Mouse (Mus musculus): ENCODE results near the gene Zfp652.

Zfp652 gene

DNA sequence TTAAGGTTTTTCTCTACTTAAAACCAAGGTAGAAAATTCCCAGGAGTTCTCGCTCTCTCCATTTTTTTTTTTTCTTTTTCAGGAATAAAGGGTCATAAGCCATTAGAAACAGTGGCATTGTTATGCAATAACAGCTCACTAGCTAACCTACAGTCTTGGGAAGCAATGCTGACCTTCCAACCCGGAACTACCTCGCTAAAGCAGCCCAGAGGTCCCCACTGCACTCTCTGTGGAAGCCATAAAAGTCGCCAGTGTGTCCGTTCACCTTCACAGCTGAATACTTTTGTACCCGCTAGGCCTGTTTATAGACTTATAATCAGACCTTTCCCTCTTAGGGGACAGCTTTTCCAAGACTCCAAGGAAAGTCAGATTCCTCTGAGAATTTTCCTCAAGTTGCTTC, 55.8 kb downstream of the Zfp652 start:
- DNase-seq (ENCODE audit: low spot score) = no peak

DNA sequence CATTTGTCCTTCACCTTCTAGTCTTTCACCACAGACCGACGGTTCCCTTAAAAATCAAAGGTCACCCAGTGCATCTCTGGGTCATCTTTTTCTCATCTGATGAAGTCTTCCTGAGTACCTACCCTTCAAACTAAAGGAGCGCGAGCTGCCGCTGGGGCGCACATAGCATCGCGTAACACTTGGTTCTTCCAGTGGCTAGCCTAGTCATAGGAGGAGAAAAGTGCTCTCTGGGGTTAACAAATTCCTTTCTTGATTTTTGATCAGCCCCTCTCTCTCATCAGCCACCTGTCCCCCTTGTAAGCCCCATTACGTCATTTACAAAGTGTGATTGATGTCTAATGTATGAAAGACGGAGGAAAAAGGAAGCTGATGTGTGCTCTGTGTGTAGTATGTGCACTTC, 56.7 kb downstream of the Zfp652 start:
- DNase-seq (ENCODE audit: low spot score) = no peak

DNA sequence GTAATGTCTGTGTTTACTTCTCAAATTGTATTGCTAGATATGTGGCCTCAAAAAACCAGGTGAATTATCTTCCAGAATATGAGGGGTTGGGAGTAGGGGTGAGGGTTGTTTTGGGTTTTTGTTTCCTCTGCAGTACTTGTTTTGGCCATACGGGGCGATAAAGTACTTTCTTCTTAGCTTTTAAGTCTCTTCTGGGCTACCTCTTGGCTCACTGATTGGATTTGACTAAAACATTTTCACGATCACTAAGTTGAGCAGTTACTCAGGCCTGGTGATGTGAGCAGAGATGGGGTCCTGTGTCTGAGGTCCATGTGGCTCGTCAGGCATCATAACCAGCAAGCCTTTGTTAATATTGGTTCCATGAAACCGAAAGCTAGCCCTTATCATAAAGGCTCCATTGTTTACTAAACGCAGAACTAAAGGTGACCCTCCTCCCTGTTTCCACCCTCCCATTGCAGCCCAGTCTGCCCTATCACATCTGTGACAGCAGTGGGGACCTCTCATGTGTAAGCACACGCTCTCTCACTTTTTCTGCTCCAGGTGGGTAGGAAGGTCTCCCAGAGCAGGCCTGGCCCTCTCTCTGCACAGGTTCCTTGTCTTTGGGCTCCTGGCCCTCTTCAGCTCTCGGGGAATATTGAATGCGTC, 58.4 kb downstream of the Zfp652 start:
- no peak for DNase-seq (ENCODE audit: low spot score)

DNA sequence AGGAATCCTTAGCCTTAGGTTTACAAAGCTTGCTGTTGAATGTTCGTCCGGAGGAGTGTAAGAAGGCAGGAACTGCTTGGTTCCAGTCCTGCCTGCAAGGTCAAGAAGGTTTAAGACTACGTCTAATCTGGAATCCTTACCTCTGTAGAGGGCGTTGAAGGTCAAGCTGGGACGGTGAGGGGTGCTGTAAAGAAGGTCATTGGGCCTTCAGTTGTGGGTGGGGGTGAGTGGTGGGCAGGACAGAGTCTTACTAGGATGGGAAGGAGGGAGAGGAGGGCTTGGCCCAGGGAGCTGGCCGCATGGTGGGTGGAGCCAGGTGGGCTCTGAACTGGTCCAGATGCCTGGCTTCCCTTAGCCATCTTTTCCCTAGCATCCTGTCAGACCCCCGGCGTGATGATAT, 59.2 kb downstream of the Zfp652 start:
- DNase-seq (ENCODE audit: low spot score) = no peak

DNA sequence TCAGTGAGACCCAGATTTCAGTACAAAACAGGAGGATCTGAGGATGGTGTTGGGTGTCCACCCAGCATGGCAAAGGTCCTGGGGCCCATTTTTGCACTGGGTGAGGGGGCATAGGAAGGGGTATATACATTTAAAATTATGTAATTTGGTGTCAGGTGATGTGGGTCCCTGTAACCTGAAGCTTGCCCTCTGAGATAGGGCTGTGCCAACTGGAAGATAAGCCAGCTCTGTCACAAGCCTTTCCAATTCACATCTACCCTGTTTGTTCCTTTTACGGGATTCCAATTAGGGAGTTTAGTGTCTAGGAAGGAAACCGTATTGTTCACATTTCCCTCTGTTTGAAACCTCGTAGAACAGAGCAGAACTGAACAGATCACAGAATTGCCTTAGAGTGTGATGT, 60.8 kb downstream of the Zfp652 start:
- no peak for DNase-seq (ENCODE audit: low spot score)

DNA sequence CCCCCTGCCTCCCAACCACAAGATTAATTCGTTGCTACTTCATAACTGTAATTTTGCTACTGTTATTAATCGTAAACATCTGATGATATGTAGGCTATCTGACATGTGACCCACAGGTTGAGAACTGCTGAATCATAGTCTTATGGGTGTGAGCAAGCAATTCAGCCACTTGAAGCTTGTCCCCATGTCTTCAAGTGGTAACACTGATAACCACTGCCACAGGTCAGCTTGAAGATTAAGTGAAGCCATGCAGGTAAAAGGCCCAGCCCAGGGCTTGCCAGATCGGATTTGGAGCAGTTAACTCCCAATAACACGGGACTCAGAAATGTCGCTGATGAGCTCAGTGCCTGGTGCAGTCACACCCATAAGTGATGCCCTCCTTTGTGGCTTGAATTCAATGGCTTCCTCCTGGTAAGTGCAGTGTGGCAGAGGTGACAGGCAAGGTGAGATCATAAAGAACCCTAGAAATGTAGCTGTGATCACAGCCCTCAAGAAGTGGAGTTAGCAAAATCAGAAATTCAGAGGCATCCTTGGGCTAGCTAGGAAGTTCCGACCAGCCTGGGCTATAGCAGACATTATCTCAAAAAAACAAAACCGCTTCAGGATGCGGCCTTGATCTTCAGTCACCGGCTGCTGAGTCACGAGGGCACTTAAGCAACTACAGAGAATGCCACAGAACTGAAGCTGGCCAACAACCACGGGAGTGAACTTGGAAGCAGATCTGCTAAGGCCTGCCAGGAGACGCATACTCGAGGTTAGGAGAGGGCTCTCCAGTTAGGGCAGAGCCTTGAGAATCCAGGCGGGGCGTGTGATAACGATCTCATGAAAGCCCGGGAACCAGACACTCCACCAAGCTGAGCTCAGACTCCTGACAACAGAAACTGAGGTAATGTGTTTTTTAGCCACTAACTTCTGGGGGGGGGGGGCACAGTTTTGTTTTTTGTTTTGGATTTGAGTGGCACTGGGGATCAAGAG, 65.1 kb downstream of the Zfp652 start:
- no peak for DNase-seq (ENCODE audit: low spot score)

DNA sequence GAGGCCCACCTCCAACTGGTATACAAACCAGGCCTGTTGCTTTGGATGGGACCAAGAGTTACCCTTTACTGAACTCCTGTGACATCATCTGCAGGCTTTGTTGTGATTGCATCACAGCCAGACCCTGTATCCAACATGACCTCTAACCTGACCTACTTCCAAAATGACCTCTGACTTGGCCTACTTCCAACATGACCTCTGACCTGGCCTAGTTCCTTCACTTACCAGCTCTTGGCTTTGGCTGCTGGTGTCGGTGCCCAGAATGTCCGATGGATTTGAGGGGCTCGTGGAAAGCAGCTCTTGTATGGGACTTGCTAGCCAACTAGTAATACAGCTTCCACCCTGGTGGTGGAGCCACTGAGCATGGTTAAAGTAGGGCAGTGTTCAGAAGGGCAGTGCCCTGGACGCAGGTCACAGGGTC, 66.4 kb downstream of the Zfp652 start:
- DNase-seq (ENCODE audit: low spot score) = no peak

DNA sequence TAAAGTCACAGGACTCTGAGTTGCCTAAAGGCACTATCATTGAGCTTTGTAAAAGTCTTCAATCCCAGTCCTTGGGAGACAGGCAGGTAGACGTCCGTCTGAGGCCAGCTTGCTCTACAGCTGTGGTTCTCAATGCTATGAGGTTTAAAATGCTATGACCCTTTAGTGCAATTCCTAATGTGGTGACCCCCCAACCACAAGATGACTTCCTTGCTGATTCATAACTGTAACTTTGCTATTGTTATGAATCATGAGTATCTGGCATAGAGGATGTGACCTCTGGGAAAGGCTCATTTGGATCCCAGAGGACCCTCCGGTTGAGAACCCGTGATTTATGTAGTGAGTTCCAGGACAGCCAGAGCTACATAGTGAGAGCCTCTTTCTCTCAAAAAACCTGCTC, 66.9 kb downstream of the Zfp652 start:
- no peak for DNase-seq (ENCODE audit: low spot score)

DNA sequence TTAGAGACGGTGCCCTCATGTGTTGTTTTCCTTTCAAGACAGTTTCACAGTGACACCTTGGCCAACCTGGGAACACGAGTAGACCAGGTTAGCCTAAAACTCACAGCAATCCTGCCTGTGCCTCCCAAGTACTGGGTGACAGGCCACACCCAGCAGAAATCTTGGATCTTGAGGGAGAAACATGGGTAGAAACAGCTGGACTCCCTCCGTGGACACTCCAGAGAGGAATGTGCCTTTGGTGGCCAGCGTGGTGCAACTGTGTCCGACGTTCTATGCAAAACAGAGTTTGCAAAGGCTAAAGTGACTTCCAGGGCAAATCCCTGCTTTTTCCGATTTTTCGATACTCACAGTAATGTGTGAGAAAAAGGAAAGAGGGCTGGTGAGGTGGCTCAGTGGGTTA, 68.0 kb downstream of the Zfp652 start:
- DNase-seq (ENCODE audit: low spot score) = no peak

DNA sequence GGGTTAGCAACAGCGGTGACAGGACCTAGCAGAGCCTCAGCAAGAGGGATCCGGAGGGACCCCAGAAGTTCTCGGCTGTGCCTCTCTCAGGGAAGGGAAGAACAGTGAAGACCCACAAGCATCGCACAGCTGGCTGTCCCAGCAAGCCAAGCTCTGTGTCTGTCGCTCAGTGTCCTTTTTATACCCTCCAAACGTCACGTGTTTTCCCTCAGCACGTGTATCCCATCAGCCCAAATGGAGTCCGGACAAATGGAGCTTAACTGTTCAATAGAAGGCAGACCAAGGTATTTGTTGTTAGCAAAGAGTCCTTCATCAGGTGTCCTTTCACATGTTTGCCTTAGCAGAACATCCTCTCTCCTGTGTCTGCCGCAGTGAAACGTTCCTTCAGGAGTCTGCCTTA, 69.1 kb downstream of the Zfp652 start:
- no peak for DNase-seq (ENCODE audit: low spot score)

DNA sequence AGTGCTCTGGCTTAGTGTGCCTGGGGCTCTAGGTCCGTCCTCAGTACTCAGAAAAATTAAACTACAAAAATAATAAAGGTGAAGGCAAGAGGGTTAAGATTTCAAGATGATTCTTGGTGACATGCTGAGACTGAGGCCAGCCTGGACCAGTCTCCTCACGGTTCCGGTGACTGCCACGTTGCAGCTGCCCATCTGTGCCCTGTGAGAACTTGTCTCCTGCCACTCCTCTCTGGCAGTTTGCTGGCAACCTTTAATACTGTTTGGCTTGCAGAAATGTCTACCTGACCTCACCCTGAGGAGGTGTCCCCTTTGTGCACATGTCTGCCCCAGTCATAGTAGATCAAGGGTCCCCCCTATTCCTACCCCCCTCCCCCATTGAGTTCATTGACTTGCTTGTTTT, 71.0 kb downstream of the Zfp652 start:
- DNase-seq (ENCODE audit: low spot score) = no peak

DNA sequence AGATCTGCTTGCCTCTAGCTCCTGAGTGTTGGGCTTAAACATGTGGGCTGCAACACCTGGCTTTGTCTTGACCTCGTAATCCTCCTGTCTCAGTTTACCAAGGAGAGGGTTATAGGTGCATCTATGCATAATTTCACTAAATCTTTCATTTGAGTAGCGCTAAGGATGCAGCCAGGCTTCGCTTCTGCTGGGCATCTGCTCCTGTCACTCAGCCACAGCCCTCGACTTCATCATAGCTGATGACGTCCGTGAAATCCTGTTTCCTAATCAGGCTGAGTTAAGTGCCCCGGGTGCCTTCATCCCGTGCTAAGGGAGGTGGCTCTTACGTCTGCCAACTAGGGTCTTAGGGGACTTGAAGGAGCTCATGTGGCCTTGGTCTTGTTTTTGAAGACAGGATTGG, 71.5 kb downstream of the Zfp652 start:
- DNase-seq (ENCODE audit: low spot score) = no peak

DNA sequence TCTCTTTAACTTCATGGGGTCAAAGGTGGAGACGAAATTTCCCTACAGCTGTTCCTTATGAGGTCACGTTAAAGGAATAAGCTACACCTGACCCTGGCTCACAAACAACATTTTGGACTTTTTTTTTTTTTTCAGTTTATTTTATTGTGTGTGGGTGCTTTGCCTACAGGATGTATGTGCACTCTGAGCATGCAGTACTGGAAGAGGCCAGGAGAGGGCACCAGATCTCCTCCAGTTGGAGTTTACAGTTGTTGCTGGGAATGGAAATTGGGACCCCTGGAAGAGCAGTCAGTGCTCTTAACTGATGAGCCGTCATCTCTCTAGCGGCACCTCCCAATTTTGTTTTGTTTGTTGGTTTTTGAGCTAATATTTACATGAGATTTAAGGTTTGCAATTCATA, 73.2 kb downstream of the Zfp652 start:
- no peak for DNase-seq (ENCODE audit: low spot score)

DNA sequence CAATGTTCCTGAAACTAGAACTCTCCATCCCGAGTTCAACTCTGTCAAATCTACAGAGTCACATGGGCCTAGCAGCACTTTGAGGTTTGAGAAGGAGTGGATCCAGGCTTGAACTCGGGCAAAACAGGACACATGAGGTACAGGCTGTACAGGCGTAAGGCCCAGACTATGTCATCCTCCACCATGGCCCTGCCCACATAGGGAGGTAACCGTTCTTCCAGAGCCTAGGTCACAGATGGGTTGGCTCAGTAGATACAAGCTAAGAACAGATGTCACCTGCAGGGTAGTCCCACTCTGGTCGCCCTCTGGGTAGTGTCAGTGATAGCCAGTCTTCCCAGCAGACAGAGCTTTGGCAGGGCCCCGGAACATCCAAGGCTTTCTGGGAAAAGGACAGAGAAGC, 74.0 kb downstream of the Zfp652 start:
- no peak for DNase-seq (ENCODE audit: low spot score)

DNA sequence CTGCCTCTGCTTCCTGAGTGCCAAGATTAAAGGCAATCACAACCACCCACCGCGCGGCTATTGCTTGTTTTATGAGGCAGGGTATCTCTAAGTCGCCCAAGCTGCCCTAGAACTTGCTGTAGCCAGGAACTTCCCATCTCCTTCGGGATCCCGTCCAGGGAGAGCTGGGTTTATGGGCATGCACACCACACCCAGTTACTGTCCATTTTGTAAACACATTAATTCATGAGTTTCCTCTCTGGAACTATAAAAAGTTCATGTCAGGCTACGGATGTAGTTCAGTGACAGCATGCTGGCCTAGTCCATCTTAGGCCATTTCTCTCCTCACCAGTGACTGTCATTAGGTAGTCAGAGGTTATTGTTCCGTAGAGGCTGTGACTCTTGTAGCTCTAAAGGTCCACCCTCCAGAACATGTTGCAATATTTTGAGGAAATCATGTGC, 77.0 kb downstream of the Zfp652 start:
- no peak for DNase-seq (ENCODE audit: low spot score)

DNA sequence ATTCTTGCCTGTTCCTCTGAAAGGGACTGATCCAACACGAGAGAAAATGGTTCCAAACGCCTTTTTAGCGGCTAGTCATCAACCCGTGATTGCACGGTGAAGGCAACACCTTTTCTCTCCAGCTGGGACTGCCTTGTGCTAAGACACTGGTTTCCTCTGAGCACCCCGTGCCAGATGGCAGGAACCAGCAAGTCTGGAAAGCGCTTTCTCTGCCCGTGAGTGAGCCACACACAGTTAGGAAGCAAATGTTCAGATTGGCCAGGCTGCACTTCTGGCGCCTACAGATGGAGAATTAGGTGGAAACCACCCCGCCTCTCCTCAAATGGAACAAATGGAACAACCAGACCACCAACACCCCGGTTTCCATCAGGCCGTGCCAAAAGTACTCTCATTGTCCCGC, 79.3 kb downstream of the Zfp652 start:
- peak; percentile 56 for DNase-seq (ENCODE audit: low spot score)

DNA sequence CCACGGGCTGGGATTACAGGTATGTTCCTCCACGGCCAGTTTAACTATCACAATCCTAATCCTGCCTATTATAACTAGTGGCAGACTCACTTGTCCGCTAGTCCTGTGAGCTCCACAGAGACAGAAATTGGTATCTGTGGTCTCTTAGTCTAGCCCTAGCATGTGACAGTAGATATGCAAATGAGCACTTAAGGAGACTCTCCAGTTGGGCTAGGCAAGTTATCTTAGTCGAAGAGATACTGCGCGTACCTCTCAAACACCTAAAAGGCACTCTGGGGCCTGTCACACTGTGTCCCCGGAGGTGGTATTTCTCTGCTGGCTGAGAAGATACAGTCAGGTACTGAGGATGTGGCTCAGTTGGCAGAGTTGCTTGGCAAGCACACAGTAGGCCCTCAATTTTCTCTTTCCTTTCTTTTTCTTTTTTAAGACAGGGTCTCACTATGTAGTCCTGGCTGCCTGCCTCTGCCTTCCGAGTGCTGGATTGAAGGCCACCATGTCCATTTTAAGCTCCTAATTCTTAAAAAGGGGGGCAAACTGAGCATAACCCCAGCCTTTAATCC, 80.6 kb downstream of the Zfp652 start:
- no peak for DNase-seq (ENCODE audit: low spot score)

DNA sequence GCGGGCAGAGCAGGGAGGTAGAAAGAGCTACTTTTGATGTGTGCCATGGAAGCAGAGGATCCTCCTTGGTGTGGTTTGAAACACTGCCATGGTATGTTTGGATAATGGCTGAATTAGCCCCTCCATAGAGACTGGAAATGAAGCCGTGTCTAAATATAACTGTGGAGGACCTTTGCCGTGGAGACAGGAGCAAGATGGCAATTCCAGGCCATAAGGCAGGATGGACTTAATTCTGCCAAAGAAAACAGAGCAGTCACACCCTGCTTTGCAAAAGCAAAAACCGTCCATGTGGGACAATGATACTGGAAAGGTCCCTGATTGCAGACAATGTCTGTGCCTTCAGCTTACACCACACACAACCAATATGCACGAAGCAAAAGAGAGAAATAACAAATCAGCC, 81.7 kb downstream of the Zfp652 start:
- DNase-seq (ENCODE audit: low spot score) = no peak

DNA sequence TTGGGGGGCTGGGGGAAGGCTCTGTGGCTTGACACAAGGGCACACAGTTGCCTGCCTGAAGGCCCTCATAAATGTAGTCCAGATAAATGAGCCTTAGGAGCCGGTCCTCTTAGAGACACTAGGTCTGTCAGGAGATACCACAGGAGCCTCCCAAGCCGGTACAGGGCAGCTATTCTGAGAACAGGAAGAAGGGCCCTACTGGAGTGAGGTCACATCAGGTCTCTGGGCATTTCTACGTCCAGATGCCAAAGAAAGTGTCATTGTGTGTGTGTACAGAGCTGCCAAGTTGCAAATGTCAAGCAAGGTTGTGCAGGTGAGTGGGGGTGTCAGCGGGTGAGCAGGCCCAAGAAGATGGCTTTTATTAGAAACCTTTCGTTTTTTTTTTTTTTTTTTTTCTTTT, 83.1 kb downstream of the Zfp652 start:
- no peak for DNase-seq (ENCODE audit: low spot score)

DNA sequence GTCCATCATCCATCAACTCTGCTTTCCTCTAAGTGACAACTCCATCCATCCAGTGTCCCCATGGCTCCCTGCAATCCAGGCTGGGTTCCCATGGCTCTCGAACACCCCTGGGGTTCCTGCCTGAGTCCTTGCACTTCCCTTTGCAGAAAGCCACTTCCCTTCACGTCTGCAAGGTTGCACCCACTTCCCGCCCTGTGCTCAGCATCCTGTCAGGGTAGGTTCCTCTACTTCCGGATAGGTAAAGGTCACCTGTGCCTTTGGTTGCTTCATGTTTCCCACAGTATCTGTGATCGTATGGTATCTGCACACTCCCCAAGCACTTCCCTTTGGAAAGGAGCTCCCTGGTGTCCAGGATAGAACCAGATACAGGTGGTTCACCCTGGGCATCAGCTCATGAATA, 92.5 kb downstream of the Zfp652 start:
- no peak for DNase-seq (ENCODE audit: low spot score)

DNA sequence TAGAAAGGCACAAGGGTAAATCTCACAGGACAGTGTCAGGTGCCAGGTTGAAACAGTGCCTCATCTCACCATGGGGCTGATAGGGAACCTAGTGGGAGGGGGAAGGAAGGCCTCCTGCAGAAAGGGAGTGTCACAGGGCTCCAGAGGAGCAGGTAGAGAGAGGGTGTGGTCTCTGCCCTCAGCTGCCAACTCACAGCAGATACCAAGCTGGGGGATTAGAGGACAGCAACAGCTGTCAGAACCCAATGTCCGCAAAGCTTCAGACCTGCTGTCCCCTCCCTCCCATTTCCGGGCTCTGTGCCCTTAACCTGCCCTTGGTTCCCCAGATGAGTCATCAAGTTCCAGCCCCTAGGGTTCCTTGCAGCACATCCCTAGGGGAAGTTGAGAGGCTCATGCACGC, 93.1 kb downstream of the Zfp652 start:
- DNase-seq (ENCODE audit: low spot score) = no peak

DNA sequence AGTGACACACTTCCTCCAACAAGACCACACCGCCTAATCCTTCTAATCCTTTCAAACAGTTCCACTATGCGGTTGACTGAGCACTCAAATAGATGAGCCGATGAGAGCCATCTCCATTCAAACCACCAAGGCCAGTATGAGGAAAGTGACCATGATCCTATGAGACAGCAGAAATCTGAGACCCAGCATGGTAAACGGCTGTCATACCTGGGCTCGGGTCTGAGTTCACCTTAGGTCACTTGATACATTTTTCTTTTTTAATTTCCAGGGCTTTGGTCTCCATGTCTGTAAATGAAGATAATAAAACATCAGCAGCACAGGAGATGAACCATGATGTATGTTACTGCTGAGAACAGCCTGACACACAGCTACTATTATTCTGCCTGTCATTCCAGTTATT, 95.4 kb downstream of the Zfp652 start:
- no peak for DNase-seq (ENCODE audit: low spot score)

DNA sequence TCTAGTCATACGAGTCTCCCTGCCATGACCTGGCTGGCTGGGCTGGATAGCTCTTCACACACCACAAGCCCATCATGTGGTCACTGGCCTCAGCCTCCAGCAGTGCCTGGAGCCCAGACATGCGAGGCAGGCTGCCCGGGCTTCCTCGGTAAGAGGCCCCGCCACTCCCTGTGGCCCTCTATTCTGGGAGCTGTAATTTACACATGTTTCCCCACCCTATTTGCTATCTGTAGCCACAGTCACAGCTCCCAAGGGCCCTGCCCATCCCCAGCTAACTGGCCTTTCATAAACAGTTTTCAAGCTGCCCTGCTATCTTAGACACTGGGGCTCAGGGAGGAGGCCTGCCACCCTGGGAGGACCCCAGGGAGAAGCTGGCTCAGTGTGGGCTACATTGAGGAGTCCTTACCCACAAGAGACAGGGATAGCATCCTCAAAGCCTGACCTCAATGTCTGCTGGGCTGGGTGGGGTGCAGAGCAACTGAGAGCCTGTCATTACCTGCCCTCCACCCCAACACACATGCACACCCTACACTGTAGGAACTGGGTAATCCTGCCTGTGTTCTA, 96.1 kb downstream of the Zfp652 start:
- DNase-seq (ENCODE audit: low spot score) = no peak
